Mouse (Mus musculus) adrenal gland, postnatal 0 days (tissue): ENCODE results near the gene Pnisr. TPM values are rescaled to one million over a fixed set of nuclear protein-coding genes. Genes with fewer than 3 reads are reported as not detected.

Experiments
- polyA plus RNA-seq: library from polyadenylated mRNA; unstranded; fragments of >200 nt; fragmentation: Nextera tagmentation; extraction: Ambion mirVana; gene quantifications from 2 replicates; pipeline ENCODE4 v1.2.1, GENCODE M21; 2015

Gene Pnisr
- 51.8 and 72.8 TPM in 2 replicates for polyA plus RNA-seq

DNA sequence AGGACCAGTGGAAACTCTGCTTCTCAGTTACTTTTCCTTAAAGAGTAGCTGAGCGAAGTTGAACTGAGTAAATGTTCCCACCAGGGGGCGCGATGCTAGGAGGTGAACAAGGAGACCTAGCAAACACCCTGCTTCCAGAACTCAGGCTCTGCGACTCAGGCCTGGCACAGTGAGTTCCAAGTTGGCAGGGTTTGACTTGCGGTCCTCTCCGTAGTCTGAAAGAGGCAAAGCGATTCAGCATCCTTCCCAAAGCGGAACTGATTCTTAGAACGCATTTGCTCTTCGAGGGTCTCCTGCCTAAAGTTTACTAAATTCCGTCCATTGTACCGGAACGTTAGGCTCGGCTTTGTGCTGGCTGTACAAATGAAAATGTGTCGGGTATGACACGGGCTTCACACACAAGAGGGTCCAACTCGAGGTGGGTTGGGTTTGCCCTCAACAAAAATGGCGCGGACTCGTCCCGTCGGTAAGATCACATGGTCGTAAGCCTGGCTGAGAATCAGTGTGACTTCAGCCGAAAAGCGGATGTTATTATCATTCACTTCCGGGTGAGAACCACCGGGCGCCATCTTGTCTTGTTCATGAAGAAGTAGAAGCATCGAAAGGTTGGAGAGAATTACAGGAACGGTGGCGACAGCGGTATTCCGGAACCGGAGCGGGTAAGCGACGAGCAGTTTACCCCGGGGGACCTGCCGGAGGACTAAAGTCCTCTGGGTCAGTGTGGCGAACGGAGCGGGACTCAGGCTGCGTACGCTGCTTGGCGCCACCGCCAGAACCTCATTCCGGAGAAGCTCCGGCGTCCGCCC lies at the start of gene Pnisr:
Gene Pnisr (plus strand): TSS at position 103 of the 806 bp plus-strand sequence.

GRCm38 (mm10) chr4:21879565-21880220 lies 32.3 kb downstream of the Pnisr start, which contains the start of gene Coq3:
Gene Coq3, plus strand, starts transcription at chr4:21879673.

Other genes starting within 250 kb of the Pnisr start
- gene Prdm13, start 161.6 kb upstream of the Pnisr start, polyA plus RNA-seq = not detected in 2 replicates
- 43.9 and 50.7 TPM in 2 replicates for gene Ccnc, start 119.9 kb upstream of the Pnisr start, polyA plus RNA-seq
- gene Usp45, start 80.4 kb upstream of the Pnisr start, polyA plus RNA-seq = 4.4 and 6.5 TPM in 2 replicates
- 26.1 and 30.2 TPM in 2 replicates for gene Tstd3, start 80.4 kb upstream of the Pnisr start, polyA plus RNA-seq
- gene Coq3, start 32.1 kb downstream of the Pnisr start, polyA plus RNA-seq = 23.3 and 24.0 TPM in 2 replicates
- gene Faxc, start 83.7 kb downstream of the Pnisr start, polyA plus RNA-seq = 2.0 and 3.2 TPM in 2 replicates